Mouse (Mus musculus) intestine, embryonic 14.5 days (tissue): ENCODE measurements around the gene Zbtb17. TPM values are rescaled to one million over a fixed set of nuclear protein-coding genes. Genes with fewer than 3 reads are reported as not detected.
A peak's percentile ranks its signal among the peaks of the same experiment; 100 is the strongest.

ENCODE experiments used
- ATAC-seq: fragments of 200-750 bp; cut with Nextera tagmentation; replicated peaks from 2 replicates; pipeline ENCODE4 v1.8.0; 2017; ENCODE audit warnings: low read depth, moderate number of reproducible peaks, moderate TSS enrichment, moderate library complexity; ENCODE audit not compliant: low FRiP score, low TSS enrichment
- DNase-seq: peaks from one replicate; pipeline ENCODE4 v3.0.0-alpha.2; 2018; ENCODE audit warnings: low spot score
- H3K27ac ChIP-seq: fragments of 300-500 bp; sonication (generic); 2 replicates; pipeline ENCODE4 v1.5.1; 2014; ENCODE audit warnings: low read depth, mild to moderate bottlenecking, control low read depth
- H3K27me3 ChIP-seq: fragments of 300-500 bp; sonication (generic); replicated peaks from 2 replicates; pipeline ENCODE4 v1.6.1; 2014; ENCODE audit warnings: low read length, control low read depth; ENCODE audit not compliant: control insufficient read depth, insufficient read depth
- H3K36me3 ChIP-seq: fragments of 300-500 bp; sonication (generic); 2 replicates; pipeline ENCODE4 v1.6.1; 2014; ENCODE audit warnings: low read length, control low read depth; ENCODE audit not compliant: control insufficient read depth, insufficient read depth
- H3K4me1 ChIP-seq: fragments of 300-500 bp; sonication (generic); replicated peaks from 2 replicates; pipeline ENCODE4 v1.6.1; 2014; ENCODE audit warnings: low read length, control low read depth, mixed read lengths; ENCODE audit not compliant: control insufficient read depth, insufficient read depth
- H3K4me2 ChIP-seq: fragments of 300-500 bp; sonication (generic); 2 replicates; pipeline ENCODE4 v1.6.1; 2014; ENCODE audit warnings: low read length
- H3K4me3 ChIP-seq: fragments of 300-500 bp; sonication (generic); 2 replicates; pipeline ENCODE4 v1.5.1; 2014; ENCODE audit warnings: low read depth, low read length, control low read depth, mixed read lengths
- H3K9ac ChIP-seq: fragments of 300-500 bp; sonication (generic); 2 replicates; pipeline ENCODE4 v1.6.1; 2014; ENCODE audit warnings: mild to moderate bottlenecking, low read length
- H3K9me3 ChIP-seq: fragments of 300-500 bp; sonication (generic); 2 replicates; pipeline ENCODE4 v1.6.1; 2016; ENCODE audit warnings: low read length, control low read depth; ENCODE audit not compliant: control insufficient read depth
- WGBS: fragments of 180-500 bp; shearing (Covaris S2); extraction: QIAGEN DNeasy Blood & Tissue Kit; methylation state at CpG from one replicate; pipeline ENCODE4 v1.1.7; 2014; 5-methylcytosine and 5-hydroxymethylcytosine counted together
- polyA plus RNA-seq: library from polyadenylated mRNA; unstranded; fragments of >200 nt; fragmentation: Nextera tagmentation; extraction: Ambion mirVana; gene quantifications from 2 replicates; pipeline ENCODE4 v1.2.1, GENCODE M21; 2014

Gene Zbtb17
- polyA plus RNA-seq = 29.9 and 30.9 TPM in 2 replicates

DNA sequence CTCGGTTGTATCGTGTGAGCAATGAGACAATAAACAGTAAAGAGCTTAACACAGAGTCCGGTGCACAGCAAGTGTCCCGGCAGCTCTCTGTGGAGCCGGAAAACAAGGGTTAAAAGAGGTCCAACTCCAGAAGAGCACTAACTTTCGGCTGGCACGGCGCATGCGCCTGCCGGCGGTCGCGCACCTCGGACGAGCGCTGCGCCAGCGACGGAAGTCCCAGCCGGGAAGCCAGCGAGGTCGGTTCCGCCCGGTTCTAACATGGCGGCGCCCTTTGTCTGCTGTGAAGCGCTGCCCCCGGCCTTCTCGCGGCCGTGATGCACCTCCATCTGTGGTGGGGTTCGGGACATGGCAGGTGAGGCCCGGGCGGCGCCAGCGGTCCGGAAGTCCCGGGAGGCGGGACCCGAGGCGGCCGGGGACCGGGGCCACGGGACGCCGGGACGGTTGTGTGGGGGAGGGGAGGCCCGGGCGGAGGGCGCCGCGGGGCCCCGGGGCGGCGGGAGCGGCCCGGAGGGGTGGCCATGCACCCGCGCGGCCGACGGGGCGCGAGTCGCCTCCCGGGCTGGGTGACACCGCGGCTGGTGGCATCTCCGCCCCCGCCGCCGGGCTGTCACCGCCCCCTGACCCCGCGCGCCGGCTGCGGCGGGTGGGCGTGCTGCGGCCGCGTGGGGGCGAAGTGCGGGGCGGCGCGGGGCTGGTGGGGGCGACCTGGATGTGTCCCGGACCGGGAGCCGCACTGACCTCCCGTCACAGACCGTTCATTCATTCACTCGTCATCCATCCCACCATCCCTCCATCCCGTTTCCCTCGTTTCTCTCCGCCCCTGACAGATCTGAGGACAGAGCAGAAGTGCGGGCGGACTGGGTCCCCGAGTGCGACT is at the start of gene Zbtb17:
Gene Zbtb17, plus strand, starts transcription at position 204 of the 877 bp plus-strand sequence.
- H3K9me3 ChIP-seq = no peaks in the 10 kb centered on the region
- peak within 1 kb of the TSS; percentile 55 for H3K27ac ChIP-seq
- peaks cover 28% of the 10 kb centered on the region for H3K36me3 ChIP-seq
- H3K4me1 ChIP-seq = peaks cover 12% of the 10 kb centered on the region
- H3K27me3 ChIP-seq = no peaks in the 10 kb centered on the region
- WGBS = under 1% methylated on average over 75 of the region's 102 CpGs
- H3K4me3 ChIP-seq = peak within 1 kb of the TSS; percentile 83
- DNase-seq = peak; percentile 94
- peak within 1 kb of the TSS; percentile 90 for H3K9ac ChIP-seq
- H3K4me2 ChIP-seq = peak within 1 kb of the TSS; percentile 84
- ATAC-seq = peak; percentile 92

DNA sequence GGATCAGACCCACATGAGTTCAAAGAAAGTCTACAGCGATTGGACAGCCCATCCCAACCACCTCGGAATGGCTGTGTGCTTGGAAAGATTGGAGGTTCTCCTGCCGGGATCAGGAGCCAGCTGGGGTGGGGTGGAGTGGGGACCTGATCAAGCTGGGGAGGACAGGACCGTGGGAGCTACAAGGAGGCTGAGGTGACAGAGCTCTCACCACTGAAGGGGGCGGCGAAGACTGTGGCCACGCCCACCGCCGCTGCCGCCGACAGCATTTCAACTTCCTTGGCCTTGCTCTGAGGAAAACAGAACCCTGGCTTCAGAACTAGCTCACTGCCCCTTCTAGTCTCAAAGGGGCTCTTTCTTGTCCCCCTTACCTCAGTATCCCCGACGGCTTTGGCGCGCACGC is 49.7 kb upstream of the Zbtb17 start:
- Histone ChIP-seq H3K4me3 (no peak overlapping the region), H3K27me3 (no peaks in the 10 kb centered on the region), H3K27ac (no peak overlapping the region), H3K36me3 (no peaks in the 10 kb centered on the region), H3K9ac (0 out of 2 replicates have a peak overlapping the region, but pooled peaks have one; percentile 2), H3K4me2 (peak overlapping the region; percentile 36), H3K4me1 (peaks cover 5% of the 10 kb centered on the region; the same call in 1 of the 2 replicates), H3K9me3 (no peaks in the 10 kb centered on the region)
- DNase-seq (no peak), ATAC-seq (no peak)
- 13% methylated on average over 16 of the region's 16 CpGs for WGBS

DNA sequence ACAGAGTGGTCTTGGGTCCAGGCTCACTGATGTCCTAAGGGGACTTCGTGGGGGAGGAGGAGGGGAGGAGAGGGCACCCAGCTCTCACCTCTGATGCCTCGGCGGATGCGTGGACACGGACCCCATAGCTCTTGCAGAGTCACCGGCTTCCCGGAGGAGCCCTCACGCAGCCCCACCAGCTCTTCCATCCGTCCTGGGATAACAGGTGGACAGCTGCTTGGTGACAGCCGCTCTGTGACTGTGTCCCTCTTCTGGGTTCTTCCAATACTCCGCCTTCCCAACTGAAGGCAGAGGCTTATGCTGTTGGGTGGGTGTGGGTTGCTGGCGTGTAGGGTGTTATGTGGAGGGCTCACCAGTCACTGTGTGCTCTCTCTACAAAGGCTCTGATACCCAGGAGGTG is 46.6 kb upstream of the Zbtb17 start:
- Histone ChIP-seq H3K4me3 (no peak overlapping the region), H3K4me2 (no peak overlapping the region), H3K36me3 (no peaks in the 10 kb centered on the region), H3K9ac (no peak overlapping the region), H3K9me3 (no peaks in the 10 kb centered on the region), H3K27ac (no peak overlapping the region), H3K27me3 (no peaks in the 10 kb centered on the region), H3K4me1 (peaks cover 5% of the 10 kb centered on the region; the same call in 1 of the 2 replicates)
- 72% methylated on average over 12 of the region's 12 CpGs for WGBS
- DNase-seq (no peak), ATAC-seq (no peak)

DNA sequence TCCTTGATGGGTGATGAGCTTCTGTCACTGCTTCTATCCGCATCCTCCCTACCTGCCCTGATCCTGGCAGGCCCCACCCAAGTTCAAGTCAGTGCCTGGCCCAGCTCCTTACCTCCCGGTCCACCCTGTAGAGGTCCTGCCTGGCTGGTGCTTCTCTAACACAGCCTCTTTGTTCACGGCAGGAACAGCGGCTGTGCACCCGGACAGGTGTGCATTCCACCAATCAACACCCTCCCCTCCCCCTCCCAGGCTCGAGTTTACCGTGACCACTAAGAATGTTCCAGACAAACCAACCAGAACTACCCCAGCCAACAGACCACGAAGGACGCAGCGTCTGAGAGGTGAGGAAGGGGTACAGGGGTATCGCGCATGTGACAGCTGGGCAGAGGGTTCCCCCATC is 45.9 kb upstream of the Zbtb17 start, which contains the start of gene Clcnka:
Gene Clcnka, minus strand, starts transcription at position 180 of the 400 bp plus-strand sequence.
- no peak within 1 kb of the TSS for H3K4me2 ChIP-seq
- no peaks in the 10 kb centered on the region for H3K9me3 ChIP-seq
- no peaks in the 10 kb centered on the region for H3K36me3 ChIP-seq
- H3K27ac ChIP-seq = no peak within 1 kb of the TSS
- H3K4me3 ChIP-seq = no peak within 1 kb of the TSS
- no peak within 1 kb of the TSS for H3K9ac ChIP-seq
- ATAC-seq = no peak
- H3K27me3 ChIP-seq = no peaks in the 10 kb centered on the region
- DNase-seq = no peak
- peaks cover 5% of the 10 kb centered on the region; the same call in 1 of the 2 replicates for H3K4me1 ChIP-seq
- WGBS = 57% methylated on average over 12 of the region's 12 CpGs

DNA sequence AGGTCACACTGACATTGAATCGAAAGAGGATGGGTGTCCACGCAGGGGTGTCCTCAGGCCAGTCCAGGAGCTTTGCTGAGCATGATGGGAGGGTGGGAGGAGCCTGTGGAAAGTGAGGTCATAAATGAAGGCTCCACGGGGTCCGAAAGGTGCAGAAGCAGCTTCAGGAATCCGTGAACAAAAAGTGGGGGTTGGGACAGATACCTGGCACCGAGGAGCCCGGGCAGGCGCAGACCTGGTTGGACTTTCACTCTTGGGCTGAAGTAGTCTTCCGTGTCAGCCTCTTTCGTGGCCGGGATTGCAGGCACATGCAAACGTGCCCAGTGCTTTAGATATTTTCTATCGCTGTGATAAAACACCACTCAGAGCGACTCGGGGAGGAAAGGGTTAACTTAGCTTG is 44.3 kb upstream of the Zbtb17 start:
- H3K36me3 ChIP-seq = no peaks in the 10 kb centered on the region
- H3K9me3 ChIP-seq = no peaks in the 10 kb centered on the region
- H3K4me1 ChIP-seq = peaks cover 5% of the 10 kb centered on the region; the same call in 1 of the 2 replicates
- no peaks in the 10 kb centered on the region for H3K27me3 ChIP-seq
- ATAC-seq (no peak), DNase-seq (no peak)
- H3K4me2 ChIP-seq = no peak overlapping the region
- no peak overlapping the region for H3K4me3 ChIP-seq
- H3K9ac ChIP-seq = no peak overlapping the region
- 84% methylated on average over 15 of the region's 15 CpGs for WGBS
- no peak overlapping the region for H3K27ac ChIP-seq

DNA sequence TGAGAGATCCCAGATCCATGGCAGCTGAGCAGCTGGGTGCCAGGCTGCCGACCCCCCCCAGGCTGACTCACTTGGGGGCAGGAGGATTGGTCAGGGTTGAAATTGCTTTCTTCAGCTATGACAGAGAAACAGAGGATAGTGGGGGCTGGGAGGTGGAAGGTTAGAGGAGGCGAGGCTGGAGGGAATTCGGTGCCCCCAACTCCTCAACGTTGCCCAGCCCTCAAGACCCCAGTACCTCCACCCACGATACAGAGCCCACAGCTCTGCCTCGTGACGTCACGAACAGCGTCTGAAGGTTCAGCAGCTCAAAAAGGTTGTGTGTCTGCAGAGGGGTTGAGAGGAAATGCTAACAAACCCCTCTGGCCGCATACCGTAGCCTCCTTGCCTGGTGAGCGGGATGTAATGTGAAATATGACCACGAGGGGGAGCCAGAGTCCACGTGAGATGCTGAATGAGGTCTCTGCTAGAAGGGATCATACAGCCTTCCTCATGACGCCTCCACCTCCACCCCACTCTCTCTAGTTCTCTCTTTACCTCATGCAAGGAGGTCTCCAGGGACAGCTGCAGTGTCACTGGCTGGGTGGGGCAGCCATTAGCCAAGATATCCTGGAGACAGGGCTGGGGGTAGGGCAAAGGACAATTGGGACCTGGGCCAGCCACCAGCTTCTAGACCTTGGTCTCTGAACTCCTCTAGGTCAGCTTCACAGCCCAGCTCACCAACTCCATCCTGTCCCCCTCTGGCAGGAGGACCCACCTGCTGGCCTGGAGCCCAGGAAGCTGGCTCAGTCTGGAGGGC is 39.7 kb upstream of the Zbtb17 start:
- peak; percentile 73 for ATAC-seq
- peak; percentile 99 for DNase-seq
- Histone ChIP-seq H3K4me2 (peak overlapping the region; percentile 46), H3K36me3 (no peaks in the 10 kb centered on the region), H3K27ac (no peak overlapping the region), H3K9ac (peak overlapping the region; percentile 35), H3K4me1 (peaks cover 11% of the 10 kb centered on the region; the same call in 1 of the 2 replicates), H3K27me3 (no peaks in the 10 kb centered on the region), H3K9me3 (no peaks in the 10 kb centered on the region), H3K4me3 (0 out of 2 replicates have a peak overlapping the region, but pooled peaks have one; percentile 11)
- WGBS = 7% methylated on average over 15 of the region's 15 CpGs

DNA sequence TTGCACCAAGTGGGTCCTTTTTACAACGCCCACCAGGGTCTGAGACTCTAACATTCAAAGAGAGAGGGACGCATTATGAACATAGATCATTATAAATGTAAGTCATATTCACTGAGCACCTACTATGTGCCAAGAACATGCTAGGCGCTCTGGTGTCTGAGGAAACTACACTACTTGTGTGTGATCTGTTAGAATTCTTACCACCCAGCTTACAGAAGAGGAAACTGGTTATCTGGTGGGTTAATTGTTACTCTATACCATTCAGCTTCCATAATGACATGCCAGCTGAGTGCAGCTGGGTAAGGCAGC is 39.2 kb upstream of the Zbtb17 start:
- no peak overlapping the region for H3K9ac ChIP-seq
- DNase-seq (no peak), ATAC-seq (no peak)
- peaks cover 11% of the 10 kb centered on the region; the same call in 1 of the 2 replicates for H3K4me1 ChIP-seq
- no peak overlapping the region for H3K27ac ChIP-seq
- H3K9me3 ChIP-seq = no peaks in the 10 kb centered on the region
- 81% methylated on average over 3 of the region's 3 CpGs for WGBS
- no peak overlapping the region for H3K4me3 ChIP-seq
- no peaks in the 10 kb centered on the region for H3K27me3 ChIP-seq
- no peaks in the 10 kb centered on the region for H3K36me3 ChIP-seq
- H3K4me2 ChIP-seq = no peak overlapping the region

DNA sequence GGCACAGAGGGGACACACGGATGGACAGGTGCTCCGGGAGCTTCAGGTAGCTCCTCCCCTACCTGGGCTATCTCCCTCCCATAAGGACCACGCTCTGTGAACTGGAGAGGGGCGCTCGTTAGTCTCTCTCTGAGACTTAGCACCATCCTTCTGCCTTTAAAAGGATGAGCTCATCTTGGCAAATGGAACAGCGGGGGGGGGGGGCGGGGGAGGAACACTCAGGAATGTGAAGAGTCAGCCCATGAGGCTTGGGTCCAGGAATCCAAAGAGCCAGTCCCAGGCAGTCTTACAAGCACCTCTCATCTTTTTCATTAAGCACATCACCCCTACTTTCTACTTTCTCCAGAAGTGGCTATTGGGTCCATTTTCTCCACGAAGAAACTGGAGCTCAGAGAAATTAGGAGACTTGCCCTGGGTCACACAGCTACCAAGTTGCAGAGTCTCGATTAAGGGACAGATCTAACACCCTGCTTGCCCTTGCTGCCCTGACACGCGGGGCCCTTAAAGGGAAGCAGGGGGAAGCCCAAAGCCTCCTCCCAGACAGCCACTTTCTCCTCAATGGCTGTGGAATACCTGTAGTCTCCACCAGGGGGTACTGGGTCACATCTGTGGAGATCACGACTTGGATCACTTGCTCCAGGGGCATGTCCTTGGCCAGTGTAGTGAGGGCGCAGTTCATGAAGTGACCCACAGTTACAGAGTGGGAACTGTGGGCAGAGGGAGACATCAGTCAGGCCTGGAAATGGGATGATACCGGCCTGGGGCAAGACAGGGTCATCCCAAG is 37.7 kb upstream of the Zbtb17 start:
- Histone ChIP-seq H3K4me2 (no peak overlapping the region), H3K4me1 (peaks cover 11% of the 10 kb centered on the region; the same call in 1 of the 2 replicates), H3K4me3 (no peak overlapping the region), H3K9ac (no peak overlapping the region), H3K27ac (no peak overlapping the region), H3K36me3 (no peaks in the 10 kb centered on the region), H3K9me3 (no peaks in the 10 kb centered on the region), H3K27me3 (no peaks in the 10 kb centered on the region)
- WGBS = 39% methylated on average over 13 of the region's 14 CpGs
- 0 out of 2 replicates have a peak, but pooled peaks have one; percentile 10 for ATAC-seq
- DNase-seq = no peak
